Mouse (Mus musculus): Measurements from ENCODE around the gene Cadm1.

GRCm38 (mm10) chr9:47645056-47645455 lies 115.1 kb downstream of the Cadm1 start:
- no peak for TF ChIP-seq POLR2A (IDR thresholded peaks at IDR 0.05; ENCODE audit: borderline replicate concordance, extremely low read depth, insufficient read depth, insufficient read length, poor library complexity, severe bottlenecking)
- TF ChIP-seq CTCF (IDR thresholded peaks at IDR 0.05; ENCODE audit: borderline replicate concordance, extremely low read depth, insufficient read depth, insufficient read length) = no peak

Measured in brain, embryonic 14.5 days (tissue).